Mouse (Mus musculus) G1E (cell line): ENCODE results near the gene Gm17482.

Experiments used
- CTCF ChIP-seq: IDR thresholded peaks from 2 replicates; pipeline ENCODE4 v1.5.1; 2012; ENCODE audit warnings: low read depth, low read length, inconsistent platforms, mixed read lengths
- GATA1 ChIP-seq: IDR thresholded peaks from 2 replicates; pipeline ENCODE4 v1.6.1; 2012; ENCODE audit warnings: borderline replicate concordance, low read length, inconsistent platforms, mixed read lengths
- POLR2AphosphoS5 ChIP-seq: IDR thresholded peaks from 2 replicates; pipeline ENCODE4 v1.6.1; 2012; ENCODE audit warnings: low read depth, low read length, inconsistent platforms; ENCODE audit not compliant: insufficient replicate concordance

- TF ChIP-seq CTCF = no peak
- no peak for TF ChIP-seq POLR2AphosphoS5
- TF ChIP-seq GATA1 = no peak
Observed at GRCm38 (mm10) chr6:115286441-115286840, 59.3 kb downstream of the Gm17482 start.
